Mouse (Mus musculus): ENCODE measurements at regions not wholly inside any gene's neighbourhood (a gene's known extent, or its start where the extent isn't known, plus 50 kb on each side); places are given as distances from the start of the nearest gene placed in this dataset.

GRCm38 (mm10) chr13:44037774-44038294 is 253.3 kb downstream of the Cd83 start:
- 81% methylated on average over 8 of the region's 8 CpGs for WGBS
- Histone ChIP-seq H3K9ac (ENCODE audit: low read depth, low read length) (no peak overlapping the region), H3K4me2 (ENCODE audit: low read depth, low read length) (no peak overlapping the region), H3K36me3 (ENCODE audit: control insufficient read depth, insufficient read depth, low read length) (no peaks in the 10 kb centered on the region), H3K4me1 (ENCODE audit: control insufficient read depth, insufficient read depth, low read length) (peaks cover 3% of the 10 kb centered on the region; the same call in 1 of the 2 replicates), H3K27ac (ENCODE audit: low read length) (no peak overlapping the region), H3K27me3 (replicated peaks; ENCODE audit: control insufficient read depth, insufficient read depth, low read length) (no peaks in the 10 kb centered on the region), H3K4me3 (ENCODE audit: low read length) (no peak overlapping the region), H3K9me3 (ENCODE audit: control insufficient read depth, low read length) (no peaks in the 10 kb centered on the region)
- ATAC-seq = no peak

- Histone ChIP-seq H3K4me2 (ENCODE audit: low read depth, low read length) (no peak overlapping the region), H3K27ac (ENCODE audit: low read length) (no peak overlapping the region), H3K9ac (ENCODE audit: low read depth, low read length) (no peak overlapping the region), H3K27me3 (replicated peaks; ENCODE audit: control insufficient read depth, insufficient read depth, low read length) (no peaks in the 10 kb centered on the region), H3K4me3 (ENCODE audit: low read length) (no peak overlapping the region), H3K4me1 (ENCODE audit: control insufficient read depth, insufficient read depth, low read length) (peaks cover 8% of the 10 kb centered on the region; the same call in 1 of the 2 replicates), H3K36me3 (ENCODE audit: control insufficient read depth, insufficient read depth, low read length) (no peaks in the 10 kb centered on the region), H3K9me3 (ENCODE audit: control insufficient read depth, low read length) (no peaks in the 10 kb centered on the region)
- no peak for ATAC-seq
- WGBS = 33% methylated on average over 7 of the region's 7 CpGs
These were observed 253.7 kb downstream of the Cd83 start for GRCm38 (mm10) chr13:44038322-44038721.

GRCm38 (mm10) chr13:44040640-44041039 is 256.1 kb downstream of the Cd83 start:
- Histone ChIP-seq H3K4me2 (ENCODE audit: low read depth, low read length) (no peak overlapping the region), H3K27me3 (replicated peaks; ENCODE audit: control insufficient read depth, insufficient read depth, low read length) (no peaks in the 10 kb centered on the region), H3K36me3 (ENCODE audit: control insufficient read depth, insufficient read depth, low read length) (no peaks in the 10 kb centered on the region), H3K9ac (ENCODE audit: low read depth, low read length) (no peak overlapping the region), H3K27ac (ENCODE audit: low read length) (no peak overlapping the region), H3K4me3 (ENCODE audit: low read length) (no peak overlapping the region), H3K4me1 (ENCODE audit: control insufficient read depth, insufficient read depth, low read length) (peaks cover 9% of the 10 kb centered on the region; the same call in 1 of the 2 replicates), H3K9me3 (ENCODE audit: control insufficient read depth, low read length) (no peaks in the 10 kb centered on the region)
- ATAC-seq = no peak
- WGBS = 56% methylated on average over 7 of the region's 7 CpGs

GRCm38 (mm10) chr13:44042730-44043493 is 258.3 kb downstream of the Cd83 start:
- no peak overlapping the region for H3K9ac ChIP-seq (ENCODE audit: low read depth, low read length)
- no peak for ATAC-seq
- no peaks in the 10 kb centered on the region for H3K27me3 ChIP-seq (replicated peaks; ENCODE audit: control insufficient read depth, insufficient read depth, low read length)
- H3K9me3 ChIP-seq (ENCODE audit: control insufficient read depth, low read length) = no peaks in the 10 kb centered on the region
- H3K4me3 ChIP-seq (ENCODE audit: low read length) = no peak overlapping the region
- peaks cover 9% of the 10 kb centered on the region; the same call in 1 of the 2 replicates for H3K4me1 ChIP-seq (ENCODE audit: control insufficient read depth, insufficient read depth, low read length)
- no peaks in the 10 kb centered on the region for H3K36me3 ChIP-seq (ENCODE audit: control insufficient read depth, insufficient read depth, low read length)
- 53% methylated on average over 9 of the region's 9 CpGs for WGBS
- H3K4me2 ChIP-seq (ENCODE audit: low read depth, low read length) = no peak overlapping the region
- H3K27ac ChIP-seq (ENCODE audit: low read length) = no peak overlapping the region

GRCm38 (mm10) chr13:44043494-44043885 is 258.9 kb downstream of the Cd83 start:
- Histone ChIP-seq H3K9ac (ENCODE audit: low read depth, low read length) (no peak overlapping the region), H3K4me1 (ENCODE audit: control insufficient read depth, insufficient read depth, low read length) (peaks cover 6% of the 10 kb centered on the region; the same call in 1 of the 2 replicates), H3K27me3 (replicated peaks; ENCODE audit: control insufficient read depth, insufficient read depth, low read length) (no peaks in the 10 kb centered on the region), H3K36me3 (ENCODE audit: control insufficient read depth, insufficient read depth, low read length) (no peaks in the 10 kb centered on the region), H3K4me3 (ENCODE audit: low read length) (no peak overlapping the region), H3K9me3 (ENCODE audit: control insufficient read depth, low read length) (no peaks in the 10 kb centered on the region), H3K4me2 (ENCODE audit: low read depth, low read length) (no peak overlapping the region), H3K27ac (ENCODE audit: low read length) (no peak overlapping the region)
- WGBS = 22% methylated on average over 5 of the region's 5 CpGs
- no peak for ATAC-seq

- H3K36me3 ChIP-seq (ENCODE audit: control insufficient read depth, insufficient read depth, low read length) = no peaks in the 10 kb centered on the region
- H3K4me3 ChIP-seq (ENCODE audit: low read length) = no peak overlapping the region
- 75% methylated on average over 23 of the region's 23 CpGs for WGBS
- H3K27me3 ChIP-seq (replicated peaks; ENCODE audit: control insufficient read depth, insufficient read depth, low read length) = no peaks in the 10 kb centered on the region
- ATAC-seq = no peak
- H3K4me2 ChIP-seq (ENCODE audit: low read depth, low read length) = no peak overlapping the region
- H3K4me1 ChIP-seq (ENCODE audit: control insufficient read depth, insufficient read depth, low read length) = peaks cover 6% of the 10 kb centered on the region; the same call in 1 of the 2 replicates
- no peaks in the 10 kb centered on the region for H3K9me3 ChIP-seq (ENCODE audit: control insufficient read depth, low read length)
- no peak overlapping the region for H3K9ac ChIP-seq (ENCODE audit: low read depth, low read length)
- no peak overlapping the region for H3K27ac ChIP-seq (ENCODE audit: low read length)
These were observed 260.1 kb downstream of the Cd83 start for GRCm38 (mm10) chr13:44044546-44045216.

- Histone ChIP-seq H3K4me1 (ENCODE audit: control insufficient read depth, insufficient read depth, low read length) (peaks cover 6% of the 10 kb centered on the region; the same call in 1 of the 2 replicates), H3K27ac (ENCODE audit: low read length) (no peak overlapping the region), H3K9me3 (ENCODE audit: control insufficient read depth, low read length) (no peaks in the 10 kb centered on the region), H3K4me2 (ENCODE audit: low read depth, low read length) (no peak overlapping the region), H3K36me3 (ENCODE audit: control insufficient read depth, insufficient read depth, low read length) (no peaks in the 10 kb centered on the region), H3K4me3 (ENCODE audit: low read length) (no peak overlapping the region), H3K9ac (ENCODE audit: low read depth, low read length) (no peak overlapping the region), H3K27me3 (replicated peaks; ENCODE audit: control insufficient read depth, insufficient read depth, low read length) (no peaks in the 10 kb centered on the region)
- WGBS = 36% methylated on average over 2 of the region's 2 CpGs
- ATAC-seq = no peak
These were observed 261.9 kb downstream of the Cd83 start for GRCm38 (mm10) chr13:44046436-44046835.

GRCm38 (mm10) chr13:44054157-44054556 is 269.6 kb downstream of the Cd83 start:
- Histone ChIP-seq H3K9me3 (ENCODE audit: control insufficient read depth, low read length) (no peaks in the 10 kb centered on the region), H3K4me3 (ENCODE audit: low read length) (no peak overlapping the region), H3K4me1 (ENCODE audit: control insufficient read depth, insufficient read depth, low read length) (peaks cover 16% of the 10 kb centered on the region; the same call in 1 of the 2 replicates), H3K4me2 (ENCODE audit: low read depth, low read length) (no peak overlapping the region), H3K36me3 (ENCODE audit: control insufficient read depth, insufficient read depth, low read length) (no peaks in the 10 kb centered on the region), H3K27me3 (replicated peaks; ENCODE audit: control insufficient read depth, insufficient read depth, low read length) (no peaks in the 10 kb centered on the region), H3K9ac (ENCODE audit: low read depth, low read length) (no peak overlapping the region), H3K27ac (ENCODE audit: low read length) (no peak overlapping the region)
- ATAC-seq = no peak
- WGBS = 52% methylated on average over 7 of the region's 7 CpGs

Measured in intestine, embryonic 16.5 days (tissue).